Mouse (Mus musculus) hindbrain, postnatal 0 days (tissue): ENCODE measurements around the gene Gm17334. TPM values are rescaled to one million over a fixed set of nuclear protein-coding genes. Genes with fewer than 3 reads are reported as not detected.
A peak's percentile ranks its signal among the peaks of the same experiment; 100 is the strongest.

Experiments used
- ATAC-seq: fragments of 200-750 bp; cut with Nextera tagmentation; 2 replicates; pipeline ENCODE4 v1.8.0; 2017; ENCODE audit warnings: mild to moderate bottlenecking, moderate TSS enrichment, moderate library complexity
- DNase-seq: peaks from one replicate; pipeline ENCODE4 v3.0.0-alpha.2; 2015; ENCODE audit warnings: low spot score
- H3K27ac ChIP-seq: fragments of 300-500 bp; sonication (generic); 2 replicates; pipeline ENCODE4 v1.5.1; 2014; ENCODE audit warnings: mild to moderate bottlenecking
- H3K27me3 ChIP-seq: fragments of 300-500 bp; sonication (generic); 2 replicates; pipeline ENCODE4 v1.6.1; 2014; ENCODE audit warnings: low read length, mixed read lengths; ENCODE audit not compliant: insufficient read depth
- H3K36me3 ChIP-seq: fragments of 300-500 bp; sonication (generic); 2 replicates; pipeline ENCODE4 v1.6.1; 2014; ENCODE audit warnings: low read length, mixed read lengths; ENCODE audit not compliant: insufficient read depth
- H3K4me1 ChIP-seq: fragments of 300-500 bp; sonication (generic); 2 replicates; pipeline ENCODE4 v1.6.1; 2014; ENCODE audit warnings: antibody characterized with exemption, low read length, mixed read lengths; ENCODE audit not compliant: insufficient read depth
- H3K4me2 ChIP-seq: fragments of 300-500 bp; sonication (generic); 2 replicates; pipeline ENCODE4 v1.6.1; 2014; ENCODE audit warnings: low read depth, mild to moderate bottlenecking, low read length, moderate library complexity, mixed read lengths
- H3K4me3 ChIP-seq: fragments of 300-500 bp; sonication (generic); 2 replicates; pipeline ENCODE4 v1.5.1; 2014; ENCODE audit warnings: low read length
- H3K9ac ChIP-seq: fragments of 300-500 bp; sonication (generic); replicated peaks from 2 replicates; pipeline ENCODE4 v1.6.1; 2014; ENCODE audit warnings: mild to moderate bottlenecking, low read length, moderate library complexity, mixed read lengths
- H3K9me3 ChIP-seq: fragments of 300-500 bp; sonication (generic); 2 replicates; pipeline ENCODE4 v1.6.1; 2016; ENCODE audit warnings: low read length, mixed read lengths
- CTCF ChIP-seq: IDR thresholded peaks from 2 replicates; pipeline ENCODE4 v1.5.1; 2016; ENCODE audit warnings: antibody characterized with exemption, control low read depth, low read depth
- WGBS: fragments of 180-500 bp; shearing (Covaris S2); extraction: QIAGEN DNeasy Blood & Tissue Kit; methylation state at CpG from one replicate; pipeline ENCODE4 v1.1.7; 2014; 5-methylcytosine and 5-hydroxymethylcytosine counted together
- polyA plus RNA-seq: library from polyadenylated mRNA; unstranded; fragments of >200 nt; fragmentation: Nextera tagmentation; extraction: Ambion mirVana; gene quantifications from 2 replicates; pipeline ENCODE4 v1.2.1, GENCODE M21; 2015
- total RNA-seq: library from RNA; depleted of rRNA; stranded (reverse); fragments of >200 nt; gene quantifications from 2 replicates; pipeline ENCODE4 v1.2.3, GENCODE M21; 2014

Gm17334 gene
- total and polyA plus RNA-seq, 2 experiments from 2014 or later = not detected

DNA sequence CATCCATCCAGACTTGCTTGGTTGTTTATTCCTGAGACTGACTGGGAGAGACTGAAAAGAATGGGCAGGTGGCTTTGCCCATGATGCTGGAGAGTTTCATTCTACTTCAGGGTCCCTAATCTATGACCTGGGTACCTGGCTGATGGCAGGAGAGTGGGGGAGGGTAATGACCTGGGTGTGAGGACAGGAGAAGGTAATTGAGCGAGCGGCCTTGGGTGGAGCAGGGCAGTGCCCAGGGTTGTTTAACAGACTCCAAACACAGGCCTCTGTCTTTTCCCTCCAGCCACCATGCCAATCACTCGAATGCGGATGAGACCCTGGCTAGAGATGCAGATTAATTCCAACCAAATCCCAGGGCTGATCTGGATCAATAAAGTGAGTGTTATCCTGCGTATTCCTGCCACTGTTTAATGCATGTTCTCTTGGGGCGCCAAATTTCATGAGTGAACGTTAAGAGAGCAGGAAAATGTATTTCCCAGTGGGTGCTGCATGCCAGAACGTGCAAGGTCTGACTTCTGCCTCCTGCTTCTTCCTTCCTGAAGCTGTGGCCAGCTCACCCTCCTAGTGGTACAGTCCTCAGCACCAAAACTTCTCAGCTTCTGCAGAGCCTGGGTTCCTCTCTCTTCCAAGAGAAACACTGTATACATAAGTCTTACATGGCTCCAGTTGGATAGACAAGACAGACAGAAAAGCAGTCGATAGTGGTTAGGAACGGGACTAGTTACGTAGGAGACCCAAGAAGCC is 1.8 kb downstream of the Gm17334 start:
- no peak for DNase-seq
- no peak overlapping the region for H3K9ac ChIP-seq
- H3K27me3 ChIP-seq = no peaks in the 10 kb centered on the region
- 0 out of 2 replicates have a peak overlapping the region, but pooled peaks have one; percentile 70 for H3K4me3 ChIP-seq
- H3K4me2 ChIP-seq = peak overlapping the region; percentile 94; the same call in 1 of the 2 replicates
- 81% methylated on average over 11 of the region's 11 CpGs for WGBS
- no peak overlapping the region for H3K27ac ChIP-seq
- H3K9me3 ChIP-seq = no peaks in the 10 kb centered on the region
- no peak for TF ChIP-seq CTCF
- H3K36me3 ChIP-seq = no peaks in the 10 kb centered on the region
- no peak for ATAC-seq
- no peaks in the 10 kb centered on the region for H3K4me1 ChIP-seq

DNA sequence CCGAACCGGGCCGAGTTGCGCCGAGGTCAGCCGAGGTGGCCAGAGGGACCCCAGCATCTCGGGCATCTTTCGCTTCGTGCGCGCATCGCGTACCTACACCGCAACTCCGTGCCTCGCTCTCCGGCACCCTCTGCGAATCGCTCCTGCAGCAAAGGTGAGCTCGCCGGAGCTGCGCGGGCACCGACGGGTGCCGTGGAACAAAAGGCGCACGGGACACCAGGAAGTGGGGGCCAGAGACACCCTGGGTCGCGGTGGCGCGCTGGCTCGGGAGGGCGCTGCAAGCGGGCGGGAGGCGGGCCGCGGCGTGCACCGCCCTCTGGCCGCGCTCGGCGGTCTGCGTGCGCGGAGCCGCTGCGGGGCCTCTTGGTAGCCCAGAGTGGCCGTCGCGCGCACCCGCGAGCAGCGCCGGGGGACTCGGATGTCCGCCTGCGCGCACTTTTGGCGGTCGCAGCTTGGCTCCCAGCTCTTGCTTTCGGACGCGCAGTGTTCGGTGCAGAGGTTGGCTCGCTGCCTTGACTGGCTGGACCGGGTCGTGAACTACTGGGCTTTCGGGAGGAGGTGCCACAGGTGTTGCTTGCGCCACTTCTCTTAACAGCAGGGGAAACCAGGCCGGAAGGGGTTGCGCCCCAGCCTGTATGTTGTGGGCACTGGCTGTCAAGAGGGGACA is 2.7 kb downstream of the Gm17334 start:
- Histone ChIP-seq H3K9me3 (no peaks in the 10 kb centered on the region), H3K36me3 (no peaks in the 10 kb centered on the region), H3K4me1 (no peaks in the 10 kb centered on the region), H3K27ac (peak overlapping the region; percentile 69), H3K9ac (peak overlapping the region; percentile 60), H3K4me3 (peak overlapping the region; percentile 70), H3K4me2 (peak overlapping the region; percentile 94), H3K27me3 (no peaks in the 10 kb centered on the region)
- peak; percentile 77 for DNase-seq
- WGBS = under 1% methylated on average over 73 of the region's 75 CpGs
- TF ChIP-seq CTCF = peak; percentile 19; the same call in 1 of the 2 replicates
- ATAC-seq = peak; percentile 84

DNA sequence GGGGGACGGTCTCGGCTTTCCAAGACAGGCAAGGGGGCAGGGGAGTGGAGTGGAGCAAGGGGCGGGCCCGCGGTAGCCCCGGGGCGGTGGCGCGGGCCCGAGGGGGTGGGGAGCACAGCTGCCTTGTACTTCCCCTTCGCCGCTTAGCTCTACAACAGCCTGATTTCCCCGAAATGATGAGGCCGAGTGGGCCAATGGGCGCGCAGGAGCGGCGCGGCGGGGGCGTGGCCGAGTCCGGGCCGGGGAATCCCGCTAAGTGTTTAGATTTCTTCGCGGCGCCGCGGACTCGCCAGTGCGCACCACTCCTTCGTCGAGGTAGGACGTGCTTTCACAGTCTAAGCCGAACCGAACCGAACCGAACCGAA is 3.2 kb downstream of the Gm17334 start, which contains the start of gene Irf1:
Gene Irf1, plus strand, starts transcription at position 255 of the 365 bp plus-strand sequence.
- peak within 1 kb of the TSS; percentile 69 for H3K27ac ChIP-seq
- H3K9ac ChIP-seq = peak within 1 kb of the TSS; percentile 60
- under 1% methylated on average over 38 of the region's 40 CpGs for WGBS

DNA sequence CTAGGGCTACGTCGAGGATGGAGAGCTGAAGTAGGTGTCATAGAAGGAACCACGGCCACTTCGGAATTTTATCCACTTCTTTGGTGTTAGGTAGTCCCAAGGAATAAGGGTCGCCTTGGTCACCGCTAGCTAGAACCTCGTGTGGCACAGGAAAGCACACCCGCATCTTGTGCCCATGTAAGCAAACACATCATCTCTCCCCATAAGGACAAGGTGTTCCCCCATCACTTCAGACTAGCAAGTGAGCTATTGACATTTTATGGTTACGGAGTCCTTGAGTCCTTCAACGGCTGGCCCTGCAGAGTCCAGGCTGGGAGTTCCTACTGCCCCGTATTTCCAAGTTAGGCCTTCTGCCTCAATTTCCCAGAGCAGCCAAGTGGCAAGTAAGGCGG is 3.8 kb downstream of the Gm17334 start:
- H3K27me3 ChIP-seq = no peaks in the 10 kb centered on the region
- H3K4me3 ChIP-seq = peak overlapping the region; percentile 70
- no peaks in the 10 kb centered on the region for H3K4me1 ChIP-seq
- 62% methylated on average over 12 of the region's 12 CpGs for WGBS
- ATAC-seq = no peak
- no peak overlapping the region for H3K27ac ChIP-seq
- H3K9ac ChIP-seq = no peak overlapping the region
- H3K4me2 ChIP-seq = peak overlapping the region; percentile 94
- no peak for TF ChIP-seq CTCF
- H3K36me3 ChIP-seq = no peaks in the 10 kb centered on the region
- DNase-seq = no peak
- no peaks in the 10 kb centered on the region for H3K9me3 ChIP-seq

More for the DNA sequence above, 3.2 kb downstream of the Gm17334 start, which contains the start of gene Irf1:
- peak within 1 kb of the TSS; percentile 70 for H3K4me3 ChIP-seq
- H3K4me1 ChIP-seq = no peaks in the 10 kb centered on the region
- H3K36me3 ChIP-seq = no peaks in the 10 kb centered on the region
- peak; percentile 88 for DNase-seq
- ATAC-seq = peak; percentile 89
- H3K4me2 ChIP-seq = peak within 1 kb of the TSS; percentile 94
- H3K27me3 ChIP-seq = no peaks in the 10 kb centered on the region
- no peaks in the 10 kb centered on the region for H3K9me3 ChIP-seq
- no peak for TF ChIP-seq CTCF

- Histone ChIP-seq H3K4me1 (peaks cover 1% of the 10 kb centered on the region; the same call in 1 of the 2 replicates), H3K9ac (no peak overlapping the region), H3K4me3 (no peak overlapping the region), H3K27ac (no peak overlapping the region), H3K4me2 (no peak overlapping the region), H3K9me3 (no peaks in the 10 kb centered on the region), H3K36me3 (no peaks in the 10 kb centered on the region), H3K27me3 (no peaks in the 10 kb centered on the region)
- ATAC-seq = no peak
- TF ChIP-seq CTCF = no peak
- no peak for DNase-seq
- WGBS = 77% methylated on average over 13 of the region's 13 CpGs
These were observed 4.4 kb downstream of the Gm17334 start for GRCm38 (mm10) chr11:53768422-53769184.

DNA sequence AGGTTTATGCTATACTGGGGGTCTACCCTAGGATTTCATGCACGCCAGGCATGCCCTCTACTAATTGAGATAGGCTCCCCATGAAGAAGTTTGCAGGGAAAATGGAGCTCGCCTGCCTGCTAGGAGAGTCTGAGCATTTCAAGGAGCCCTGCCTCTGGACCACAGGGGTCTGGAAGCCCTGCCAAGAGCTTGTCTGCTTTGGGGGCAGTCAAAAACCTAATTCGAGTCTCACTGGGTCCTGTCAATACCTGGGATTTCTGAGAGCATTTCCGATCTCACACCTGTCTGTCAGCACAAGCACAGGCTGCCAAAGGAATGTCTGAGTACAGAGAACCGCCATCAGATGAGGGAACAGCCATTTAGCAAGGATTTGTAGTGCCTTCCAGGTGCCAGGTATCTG is 8.4 kb downstream of the Gm17334 start:
- H3K4me2 ChIP-seq = no peak overlapping the region
- TF ChIP-seq CTCF = no peak
- H3K9ac ChIP-seq = no peak overlapping the region
- 51% methylated on average over 5 of the region's 5 CpGs for WGBS
- ATAC-seq = no peak
- H3K36me3 ChIP-seq = no peaks in the 10 kb centered on the region
- DNase-seq = no peak
- H3K27me3 ChIP-seq = 0 out of 2 replicates have a peak, but pooled peaks cover 5% of the 10 kb centered on the region
- H3K27ac ChIP-seq = no peak overlapping the region
- peaks cover 19% of the 10 kb centered on the region for H3K4me1 ChIP-seq
- H3K9me3 ChIP-seq = no peaks in the 10 kb centered on the region
- no peak overlapping the region for H3K4me3 ChIP-seq
